Mouse (Mus musculus) naive thymus-derived CD4-positive, alpha-beta T cell, adult 2 months (primary cell): ENCODE measurements around the gene Acoxl.

ENCODE experiments used
- DNase-seq: peaks from one replicate; pipeline ENCODE4 v3.0.0-alpha.2; 2011; ENCODE audit warnings: low read depth

The Acoxl gene

DNA sequence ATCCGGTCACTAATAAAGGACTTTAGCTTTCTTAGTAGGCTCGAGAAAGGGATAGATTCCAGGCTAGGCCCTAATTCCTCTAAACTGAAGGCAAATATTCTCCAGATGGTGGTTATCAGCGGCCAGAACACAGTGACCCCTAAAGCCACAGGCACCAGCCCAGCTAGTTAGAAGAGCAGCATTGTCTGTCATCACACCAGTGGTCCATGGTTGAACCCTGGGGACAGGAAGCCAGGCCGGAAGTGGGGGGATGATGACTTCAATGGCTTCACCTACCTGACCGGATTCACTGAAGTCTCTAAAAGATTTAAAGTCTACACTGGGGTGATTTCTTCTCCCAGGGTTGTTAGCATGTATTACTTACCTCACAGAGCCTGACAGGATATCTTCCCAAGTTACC, 310.9 kb downstream of the Acoxl start:
- DNase-seq: no peak

- no peak for DNase-seq
These were observed 313.5 kb downstream of the Acoxl start for GRCm38 (mm10) chr2:128152211-128152610.

DNA sequence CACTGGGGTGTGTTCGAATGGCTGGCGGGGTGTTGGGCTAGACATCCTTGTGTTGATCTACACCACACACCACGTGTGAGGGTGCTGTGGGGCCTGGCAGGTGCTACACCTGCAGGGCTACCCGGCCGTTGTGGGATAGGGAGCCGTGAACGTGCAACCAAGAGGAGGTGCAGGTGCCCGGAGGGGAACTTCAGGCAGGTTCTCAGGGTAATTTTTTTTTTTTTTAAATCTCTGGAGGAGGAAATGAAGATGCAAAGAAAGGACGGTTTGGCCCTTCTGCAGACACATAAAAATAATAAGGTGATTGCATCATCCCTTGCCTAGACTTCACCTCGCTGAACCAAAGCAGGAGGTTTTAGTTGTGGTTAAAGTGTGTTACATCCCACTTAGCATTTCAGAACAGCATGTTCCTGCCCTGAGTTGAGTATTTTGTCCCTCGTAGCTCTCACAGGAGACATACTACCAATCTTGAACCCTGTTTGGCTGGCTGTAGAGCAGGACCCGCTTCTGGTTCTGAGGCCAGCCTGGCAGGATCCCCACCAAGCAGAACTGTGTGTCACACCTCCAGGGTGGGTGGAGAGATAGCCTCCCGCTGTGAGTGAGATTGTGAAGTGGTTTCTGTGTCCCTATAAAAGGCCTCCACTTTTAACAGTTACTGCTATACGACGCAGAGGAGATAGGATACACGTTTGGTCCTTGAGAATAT, 314.3 kb downstream of the Acoxl start:
- DNase-seq: peak; percentile 73

GRCm38 (mm10) chr2:128153551-128153910, 314.9 kb downstream of the Acoxl start:
- DNase-seq: peak; percentile 78

- peak; percentile 27 for DNase-seq
These were observed 316.9 kb downstream of the Acoxl start for GRCm38 (mm10) chr2:128155412-128156066.

DNA sequence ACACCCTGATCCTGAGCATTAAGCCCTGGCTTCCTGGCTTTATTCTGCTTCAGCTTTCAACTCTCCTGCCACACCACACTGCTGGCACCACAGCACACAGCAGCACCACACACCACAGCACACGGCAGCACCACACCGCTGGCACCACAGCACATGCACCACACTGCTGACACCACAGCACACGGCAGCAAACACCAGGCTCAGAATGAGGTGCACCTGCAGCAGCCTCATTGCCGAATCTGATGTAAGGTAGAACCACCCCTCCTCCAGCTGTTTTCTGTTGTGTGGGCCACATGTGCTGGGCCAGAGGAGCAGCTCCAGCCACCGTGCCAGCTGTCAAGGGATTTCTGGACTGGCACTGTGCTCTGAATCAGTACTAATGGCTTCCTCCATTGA, 317.4 kb downstream of the Acoxl start:
- DNase-seq: no peak

GRCm38 (mm10) chr2:128156557-128157412, 318.1 kb downstream of the Acoxl start:
- no peak for DNase-seq

- peak; percentile 63 for DNase-seq
These were observed 320.2 kb downstream of the Acoxl start for GRCm38 (mm10) chr2:128158734-128159410.

DNA sequence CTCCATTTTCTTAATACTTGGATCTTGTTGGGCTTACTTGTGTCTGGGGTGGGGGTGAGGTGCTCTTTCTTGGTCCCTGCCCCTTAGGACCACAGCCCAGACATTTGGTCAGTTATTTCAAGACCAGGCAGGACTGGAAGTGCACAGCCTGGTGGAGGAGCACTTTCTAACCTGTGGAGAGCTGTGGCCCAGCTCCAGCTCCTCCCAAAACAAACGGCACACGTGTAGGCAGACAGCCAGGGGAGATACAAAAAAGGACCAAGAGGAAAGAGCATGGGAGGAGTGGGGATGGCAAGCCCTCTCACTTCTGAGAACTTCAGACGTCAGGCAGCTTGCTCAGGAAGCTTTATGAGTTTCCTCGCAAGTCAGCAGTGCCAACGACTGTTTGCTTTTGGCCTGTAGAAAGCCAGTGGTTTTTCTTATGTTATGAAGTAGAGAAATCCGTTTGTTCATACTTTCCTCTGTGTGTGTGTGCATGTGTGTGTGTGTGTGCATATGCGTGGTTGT, 321.0 kb downstream of the Acoxl start:
- peak; percentile 59 for DNase-seq

GRCm38 (mm10) chr2:128163177-128163576, 324.5 kb downstream of the Acoxl start:
- no peak for DNase-seq

- DNase-seq: no peak
These were observed 328.1 kb downstream of the Acoxl start for GRCm38 (mm10) chr2:128166623-128167423.

- peak; percentile 40 for DNase-seq
These were observed 329.3 kb downstream of the Acoxl start for GRCm38 (mm10) chr2:128167930-128168329.

GRCm38 (mm10) chr2:128169486-128169885, 330.8 kb downstream of the Acoxl start:
- no peak for DNase-seq

DNA sequence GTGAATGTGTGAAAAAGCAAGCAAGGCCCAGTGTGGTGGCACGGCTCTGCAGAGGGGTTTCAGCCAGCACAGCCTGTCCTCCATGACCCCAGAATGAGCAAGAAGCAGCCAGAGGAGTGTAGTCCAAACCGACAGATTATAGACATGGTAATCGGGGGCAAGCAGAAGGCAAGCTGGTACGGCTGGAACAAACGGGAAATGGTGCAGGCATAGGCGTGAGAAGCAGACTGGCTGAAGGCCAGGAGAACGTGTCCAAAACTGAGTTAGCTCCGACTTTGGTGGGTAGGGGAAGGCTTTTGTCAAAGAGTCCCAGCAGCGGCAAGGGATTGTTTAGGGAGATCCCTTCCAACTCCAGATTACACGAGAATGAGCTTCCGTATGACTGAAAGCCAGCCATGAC, 331.3 kb downstream of the Acoxl start:
- no peak for DNase-seq

GRCm38 (mm10) chr2:128170614-128171013, 331.9 kb downstream of the Acoxl start:
- DNase-seq: no peak

DNA sequence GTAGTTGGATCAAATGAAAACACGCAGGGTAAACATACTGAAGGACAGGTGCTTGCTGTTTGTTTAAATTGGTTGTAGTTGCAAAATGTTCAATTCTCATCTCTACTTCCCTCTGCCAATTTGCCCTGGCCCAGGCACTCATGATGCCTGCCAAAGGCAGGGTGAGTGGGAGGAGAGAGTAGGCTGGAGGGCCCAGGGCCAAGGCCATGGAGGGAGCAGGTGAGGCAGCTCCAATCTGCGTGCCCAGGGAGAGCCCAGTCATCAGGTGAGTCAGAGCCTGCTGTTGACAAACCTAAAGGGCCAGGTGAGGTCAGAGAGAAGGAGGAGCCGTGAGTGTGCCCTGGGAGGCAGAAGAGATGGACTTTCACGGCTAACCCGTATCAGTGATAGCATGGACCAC, 333.6 kb downstream of the Acoxl start:
- DNase-seq: no peak
